Mouse (Mus musculus) cerebellum, adult 2 months (tissue): ENCODE measurements around the gene Tmie.
A peak's percentile ranks its signal among the peaks of the same experiment; 100 is the strongest.

Source experiments
- CTCF ChIP-seq: fragments of 200-500 bp; IDR thresholded peaks from 2 replicates; pipeline ENCODE4 v1.5.1; 2011; ENCODE audit warnings: low read depth, mild to moderate bottlenecking, control low read depth, low read length, moderate library complexity, borderline replicate concordance; ENCODE audit not compliant: insufficient read depth
- POLR2A ChIP-seq: fragments of 200-500 bp; IDR thresholded peaks from 2 replicates; pipeline ENCODE4 v1.6.1; 2011; ENCODE audit warnings: low read length, control low read depth, borderline replicate concordance; ENCODE audit not compliant: insufficient read depth

DNA sequence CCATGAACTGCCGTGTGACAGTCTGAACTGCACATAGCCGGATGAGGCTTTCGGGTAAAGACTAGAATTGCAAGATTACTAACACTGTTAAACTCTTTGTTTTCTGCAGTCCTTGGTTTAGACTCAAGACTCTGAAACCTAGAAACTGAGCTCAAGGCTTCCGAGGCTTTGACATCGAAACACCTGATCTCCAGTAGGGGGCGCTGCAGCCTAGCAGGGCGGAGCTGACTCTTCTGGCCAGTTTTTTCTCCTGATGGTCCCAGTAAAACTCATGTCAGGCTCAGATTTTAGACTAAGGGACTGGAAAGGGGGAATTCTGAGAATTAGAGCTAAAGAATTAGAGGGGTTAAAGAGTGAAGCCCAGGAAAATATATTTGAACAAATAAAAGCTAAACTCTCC lies 42.8 kb upstream of the Tmie start:
- no peak for TF ChIP-seq POLR2A
- peak; percentile 67; the same call in 1 of the 2 replicates for TF ChIP-seq CTCF
